ENCODE assay signal across 17 mouse cellular contexts in genomic region chr2:68021541-68022152, GRCm38 (mm10).
DNase-seq lines count a peak whose midpoint lies in the region; ATAC-seq and TF ChIP-seq lines count a peak whose summit lies in the region.
"Had no signal": no experiment of that assay in that cellular context is flagged by ENCODE, and none has a peak within 500 bp of the region (broad histone marks: within the 10 kb centered on the region; RNA-seq: fewer than 3 reads in every experiment).

No protein-coding gene starts in this region.

- no peaks in the 10 kb centered on the region for H3K27me3 ChIP-seq in kidney, adult 2 months (replicated peaks; ENCODE audit: control insufficient read depth, insufficient read depth, low read length)
- no peaks in the 10 kb centered on the region for H3K27me3 ChIP-seq in kidney, embryonic 16.5 days (ENCODE audit: insufficient read depth, low read length)
- no peaks in the 10 kb centered on the region for H3K27me3 ChIP-seq in intestine, postnatal 0 days (replicated peaks; ENCODE audit: control insufficient read depth, insufficient read depth, low read length)
- H3K27me3 ChIP-seq in heart, embryonic 11.5 days (ENCODE audit: control insufficient read depth, insufficient read depth, low read length): no peaks in the 10 kb centered on the region
- H3K27me3 ChIP-seq: hindbrain, embryonic 13.5 days; midbrain, embryonic 13.5 days had no signal

- no peak overlapping the region for H3K4me3 ChIP-seq in kidney, adult 2 months (ENCODE audit: insufficient read depth, low read depth, low read length)
- no peak overlapping the region for H3K4me3 ChIP-seq in kidney, embryonic 16.5 days (ENCODE audit: low read length)
- no peak overlapping the region for H3K4me3 ChIP-seq in intestine, postnatal 0 days (ENCODE audit: low read depth, low read length)
- no peak overlapping the region for H3K4me3 ChIP-seq in heart, embryonic 11.5 days (ENCODE audit: low read depth, low read length)
- H3K4me3 ChIP-seq: heart, adult 2 months; hindbrain, embryonic 13.5 days; left cerebral cortex, adult 2 months; midbrain, embryonic 13.5 days had no signal

- no peak overlapping the region for H3K9ac ChIP-seq in kidney, embryonic 16.5 days (replicated peaks; ENCODE audit: low read length)
- no peak overlapping the region for H3K9ac ChIP-seq in intestine, postnatal 0 days (ENCODE audit: low read depth, low read length)
- H3K9ac ChIP-seq in heart, embryonic 11.5 days (ENCODE audit: low read depth, low read length): no peak overlapping the region
- H3K9ac ChIP-seq: forebrain, postnatal 0 days; hindbrain, embryonic 13.5 days; liver, embryonic 14.5 days; midbrain, embryonic 13.5 days had no signal

- no peak for TF ChIP-seq CTCF in kidney, adult 2 months (conservative IDR thresholded peaks at IDR 0.05; ENCODE audit: insufficient read depth, insufficient read length, low read depth, low read length)
- no peak for TF ChIP-seq CTCF in intestine, postnatal 0 days (IDR thresholded peaks at IDR 0.05; ENCODE audit: low read depth)

- no peak for TF ChIP-seq POLR2A in kidney, adult 2 months (IDR thresholded peaks at IDR 0.05; ENCODE audit: low read depth, low read length)

- no peak overlapping the region for H3K4me2 ChIP-seq in kidney, embryonic 16.5 days (replicated peaks; ENCODE audit: low read depth, low read length)
- no peak overlapping the region for H3K4me2 ChIP-seq in intestine, postnatal 0 days (replicated peaks; ENCODE audit: low read depth)
- no peak overlapping the region for H3K4me2 ChIP-seq in heart, embryonic 11.5 days
- H3K4me2 ChIP-seq: hindbrain, embryonic 13.5 days; midbrain, embryonic 13.5 days had no signal

- H3K4me1 ChIP-seq in kidney, adult 2 months (ENCODE audit: control insufficient read depth, insufficient read depth, low read length): no peaks in the 10 kb centered on the region
- H3K4me1 ChIP-seq in kidney, embryonic 16.5 days (ENCODE audit: insufficient read depth, low read length): 0 out of 2 replicates have a peak, but pooled peaks cover 4% of the 10 kb centered on the region
- no peaks in the 10 kb centered on the region for H3K4me1 ChIP-seq in intestine, postnatal 0 days (replicated peaks; ENCODE audit: control insufficient read depth, insufficient read depth, low read length)
- no peaks in the 10 kb centered on the region for H3K4me1 ChIP-seq in heart, embryonic 11.5 days (ENCODE audit: control insufficient read depth, insufficient read depth, low read length)
- H3K4me1 ChIP-seq: hindbrain, embryonic 13.5 days; midbrain, embryonic 13.5 days had no signal

- WGBS in kidney, adult 2 months: 62% methylated on average over 6 of the region's 6 CpGs
- WGBS in kidney, embryonic 16.5 days: 61% methylated on average over 6 of the region's 6 CpGs
- whole genome bisulfite sequencing in intestine, postnatal 0 days: 79% methylated on average over 6 of the region's 6 CpGs
- WGBS in heart, embryonic 11.5 days (ENCODE audit: insufficient replicate concordance): 82% methylated on average over 6 of the region's 6 CpGs

- no peak overlapping the region for H3K27ac ChIP-seq in kidney, adult 2 months (ENCODE audit: insufficient read depth, low read depth, low read length)
- no peak overlapping the region for H3K27ac ChIP-seq in kidney, embryonic 16.5 days (ENCODE audit: low read length)
- H3K27ac ChIP-seq in intestine, postnatal 0 days (ENCODE audit: low read depth, low read length): no peak overlapping the region
- H3K27ac ChIP-seq in heart, embryonic 11.5 days (ENCODE audit: low read depth, low read length): no peak overlapping the region
- H3K27ac ChIP-seq: heart, adult 2 months; hindbrain, embryonic 13.5 days; left cerebral cortex, adult 2 months; liver, embryonic 14.5 days; midbrain, embryonic 13.5 days had no signal

- no peaks in the 10 kb centered on the region for H3K9me3 ChIP-seq in kidney, embryonic 16.5 days (ENCODE audit: low read length)
- no peaks in the 10 kb centered on the region for H3K9me3 ChIP-seq in intestine, postnatal 0 days (ENCODE audit: control insufficient read depth)
- H3K9me3 ChIP-seq in heart, embryonic 11.5 days (replicated peaks; ENCODE audit: control insufficient read depth, low read length): no peaks in the 10 kb centered on the region
- H3K9me3 ChIP-seq: hindbrain, embryonic 13.5 days; midbrain, embryonic 13.5 days had no signal

- peak; percentile 78; the same call in 1 of the 2 replicates for ATAC-seq in kidney, embryonic 16.5 days (ENCODE audit: low FRiP score, low TSS enrichment)
- ATAC-seq in intestine, postnatal 0 days: no peak
- ATAC-seq in heart, embryonic 11.5 days (replicated peaks; ENCODE audit: insufficient number of reproducible peaks, low FRiP score, low TSS enrichment): no peak
- ATAC-seq: forebrain, postnatal 0 days; midbrain, embryonic 13.5 days had no signal

- H3K36me3 ChIP-seq in kidney, adult 2 months (ENCODE audit: control insufficient read depth, insufficient read depth, low read length): no peaks in the 10 kb centered on the region
- H3K36me3 ChIP-seq in kidney, embryonic 16.5 days (ENCODE audit: insufficient read depth, low read length): no peaks in the 10 kb centered on the region
- no peaks in the 10 kb centered on the region for H3K36me3 ChIP-seq in intestine, postnatal 0 days (ENCODE audit: control insufficient read depth, insufficient read depth)
- no peaks in the 10 kb centered on the region for H3K36me3 ChIP-seq in heart, embryonic 11.5 days (ENCODE audit: control insufficient read depth, insufficient read depth, low read length)
- H3K36me3 ChIP-seq: hindbrain, embryonic 13.5 days; midbrain, embryonic 13.5 days had no signal

- peak; percentile 32 for DNase-seq in kidney, adult 2 months
- no peak for DNase-seq in kidney, adult 18-20 months
- peak; percentile 89 for DNase-seq in Muller cell, postnatal 12 days (ENCODE audit: inconsistent ontology term)
- DNase-seq in kidney, postnatal 4 days: peak; percentile 28 to 55
- DNase-seq: adrenal gland, postnatal 10 days; cerebellum, adult 2 months; cerebellum, postnatal 25 days; forebrain, postnatal 0 days; gastrocnemius, postnatal 36 days; heart, adult 2 months had no signal
